Mouse (Mus musculus) kidney, embryonic 14.5 days (tissue): ENCODE measurements around the gene Peli2. TPM values are rescaled to one million over a fixed set of nuclear protein-coding genes. Genes with fewer than 3 reads are reported as not detected.

Source experiments
- ATAC-seq: fragments of 200-750 bp; cut with Nextera tagmentation; 2 replicates; pipeline ENCODE4 v1.8.0; 2017; ENCODE audit warnings: moderate number of reproducible peaks, mild to moderate bottlenecking, moderate TSS enrichment, moderate library complexity; ENCODE audit not compliant: low FRiP score, low TSS enrichment
- H3K27ac ChIP-seq: fragments of 300-500 bp; sonication (generic); 2 replicates; pipeline ENCODE4 v1.5.1; 2014; ENCODE audit warnings: low read depth, mild to moderate bottlenecking, low read length, moderate library complexity, mixed read lengths
- H3K27me3 ChIP-seq: fragments of 300-500 bp; sonication (generic); 2 replicates; pipeline ENCODE4 v1.6.1; 2014; ENCODE audit warnings: mild to moderate bottlenecking, low read length; ENCODE audit not compliant: control insufficient read depth, insufficient read depth
- H3K36me3 ChIP-seq: fragments of 300-500 bp; sonication (generic); 2 replicates; pipeline ENCODE4 v1.6.1; 2014; ENCODE audit warnings: low read length, mixed read lengths; ENCODE audit not compliant: control insufficient read depth, insufficient read depth
- H3K4me1 ChIP-seq: fragments of 300-500 bp; sonication (generic); 2 replicates; pipeline ENCODE4 v1.6.1; 2014; ENCODE audit warnings: low read length, mixed read lengths; ENCODE audit not compliant: control insufficient read depth, insufficient read depth
- H3K4me2 ChIP-seq: fragments of 300-500 bp; sonication (generic); replicated peaks from 2 replicates; pipeline ENCODE4 v1.6.1; 2014; ENCODE audit warnings: low read depth, mild to moderate bottlenecking, low read length
- H3K4me3 ChIP-seq: fragments of 300-500 bp; sonication (generic); 2 replicates; pipeline ENCODE4 v1.5.1; 2014; ENCODE audit warnings: mild to moderate bottlenecking, low read length
- H3K9ac ChIP-seq: fragments of 300-500 bp; sonication (generic); 2 replicates; pipeline ENCODE4 v1.6.1; 2014; ENCODE audit warnings: low read depth, mild to moderate bottlenecking, low read length, moderate library complexity
- H3K9me3 ChIP-seq: fragments of 300-500 bp; sonication (generic); 2 replicates; pipeline ENCODE4 v1.6.1; 2016; ENCODE audit warnings: low read length; ENCODE audit not compliant: control insufficient read depth
- WGBS: fragments of 180-500 bp; shearing (Covaris S2); extraction: QIAGEN DNeasy Blood & Tissue Kit; methylation state at CpG from one replicate; pipeline ENCODE4 v1.1.7; 2014; 5-methylcytosine and 5-hydroxymethylcytosine counted together
- polyA plus RNA-seq: library from polyadenylated mRNA; unstranded; fragments of >200 nt; fragmentation: Nextera tagmentation; extraction: Ambion mirVana; gene quantifications from 2 replicates; pipeline ENCODE4 v1.2.1, GENCODE M21; 2014

The Peli2 gene
- polyA plus RNA-seq, 1 experiment from 2014 or later = 10.8 TPM

- Histone ChIP-seq H3K36me3 (no peaks in the 10 kb centered on the region), H3K27me3 (no peaks in the 10 kb centered on the region), H3K9me3 (no peaks in the 10 kb centered on the region), H3K27ac (no peak overlapping the region), H3K4me3 (no peak overlapping the region), H3K4me2 (no peak overlapping the region), H3K4me1 (peaks cover 5% of the 10 kb centered on the region; the same call in 1 of the 2 replicates), H3K9ac (no peak overlapping the region)
- ATAC-seq = no peak
- WGBS = 30% methylated on average over 8 of the region's 8 CpGs
These were observed 44.3 kb downstream of the Peli2 start for GRCm38 (mm10) chr14:48164917-48165316.

DNA sequence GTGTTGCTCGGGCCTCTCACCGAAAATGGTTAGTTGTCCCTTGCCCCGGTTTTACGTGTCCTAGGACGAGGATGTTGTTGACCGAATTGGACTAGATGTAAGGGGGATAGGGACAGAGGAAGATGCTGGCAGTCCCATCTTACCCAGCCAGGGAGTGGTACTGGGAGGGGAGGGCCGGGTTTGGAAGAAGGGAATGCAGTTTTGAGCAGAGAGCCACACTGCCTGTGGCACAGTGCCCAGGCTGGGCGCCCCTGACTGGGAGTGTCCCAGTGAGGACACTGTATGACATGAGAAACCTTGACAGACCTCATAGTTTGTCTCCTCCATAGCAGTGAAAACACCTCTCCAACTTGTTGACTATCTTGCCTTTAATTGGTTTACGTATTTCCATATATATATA is 45.8 kb downstream of the Peli2 start:
- no peak overlapping the region for H3K27ac ChIP-seq
- no peaks in the 10 kb centered on the region for H3K36me3 ChIP-seq
- no peak overlapping the region for H3K4me3 ChIP-seq
- no peaks in the 10 kb centered on the region for H3K9me3 ChIP-seq
- H3K9ac ChIP-seq = no peak overlapping the region
- peaks cover 5% of the 10 kb centered on the region; the same call in 1 of the 2 replicates for H3K4me1 ChIP-seq
- H3K4me2 ChIP-seq = no peak overlapping the region
- no peak for ATAC-seq
- WGBS = 90% methylated on average over 9 of the region's 9 CpGs
- no peaks in the 10 kb centered on the region for H3K27me3 ChIP-seq

DNA sequence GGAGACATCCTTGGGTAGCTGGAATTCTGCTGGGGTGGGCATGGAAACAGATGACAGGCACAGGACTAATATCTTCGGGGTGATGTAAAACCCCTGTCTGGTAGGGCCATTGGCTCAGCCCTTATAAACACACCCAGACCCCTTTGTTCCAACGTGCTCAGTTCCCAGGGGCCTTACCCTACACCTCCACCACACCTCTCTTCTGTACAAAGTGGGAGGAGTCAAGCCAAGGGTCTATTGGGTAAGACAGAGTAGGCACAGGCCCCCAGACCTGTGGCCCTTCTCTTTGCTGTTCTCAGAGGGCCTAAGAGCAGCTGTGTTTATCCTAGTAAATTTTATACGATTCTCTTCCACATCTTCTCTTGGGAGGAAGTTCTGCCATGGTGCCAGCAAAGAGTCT is 46.4 kb downstream of the Peli2 start:
- Histone ChIP-seq H3K4me3 (no peak overlapping the region), H3K9me3 (no peaks in the 10 kb centered on the region), H3K27ac (no peak overlapping the region), H3K9ac (no peak overlapping the region), H3K36me3 (no peaks in the 10 kb centered on the region), H3K4me2 (no peak overlapping the region), H3K4me1 (peaks cover 11% of the 10 kb centered on the region; the same call in 1 of the 2 replicates), H3K27me3 (no peaks in the 10 kb centered on the region)
- WGBS = 48% methylated on average over 3 of the region's 3 CpGs
- no peak for ATAC-seq

DNA sequence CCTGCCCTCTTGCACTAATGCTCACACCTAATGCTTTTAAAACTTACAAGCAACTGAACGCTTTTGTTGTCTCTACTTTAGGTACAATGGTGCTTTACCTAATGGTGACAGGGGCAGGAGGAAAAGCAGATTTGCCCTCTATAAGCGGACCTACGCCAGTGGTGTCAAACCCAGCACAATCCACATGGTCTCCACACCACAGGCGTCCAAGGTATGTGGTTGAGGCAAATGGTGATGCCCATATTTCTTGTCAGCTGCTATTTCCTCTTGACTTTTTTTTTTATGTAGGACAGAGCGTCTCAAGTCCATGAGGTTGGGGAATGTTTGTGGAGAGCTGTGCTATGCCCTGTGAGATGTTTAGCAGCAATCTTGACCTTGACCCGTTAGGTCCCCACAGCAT is 47.5 kb downstream of the Peli2 start:
- no peak overlapping the region for H3K4me2 ChIP-seq
- no peaks in the 10 kb centered on the region for H3K9me3 ChIP-seq
- H3K4me3 ChIP-seq = no peak overlapping the region
- 53% methylated on average over 6 of the region's 6 CpGs for WGBS
- H3K27ac ChIP-seq = no peak overlapping the region
- H3K9ac ChIP-seq = no peak overlapping the region
- peaks cover 11% of the 10 kb centered on the region; the same call in 1 of the 2 replicates for H3K4me1 ChIP-seq
- no peaks in the 10 kb centered on the region for H3K27me3 ChIP-seq
- H3K36me3 ChIP-seq = no peaks in the 10 kb centered on the region
- no peak for ATAC-seq

- WGBS = 65% methylated on average over 7 of the region's 7 CpGs
- no peak overlapping the region for H3K4me3 ChIP-seq
- H3K27me3 ChIP-seq = no peaks in the 10 kb centered on the region
- H3K4me2 ChIP-seq = no peak overlapping the region
- no peaks in the 10 kb centered on the region for H3K9me3 ChIP-seq
- peaks cover 7% of the 10 kb centered on the region; the same call in 1 of the 2 replicates for H3K4me1 ChIP-seq
- H3K27ac ChIP-seq = no peak overlapping the region
- no peak overlapping the region for H3K9ac ChIP-seq
- no peaks in the 10 kb centered on the region for H3K36me3 ChIP-seq
- ATAC-seq = no peak
These were observed 49.3 kb downstream of the Peli2 start for GRCm38 (mm10) chr14:48169970-48170369.

DNA sequence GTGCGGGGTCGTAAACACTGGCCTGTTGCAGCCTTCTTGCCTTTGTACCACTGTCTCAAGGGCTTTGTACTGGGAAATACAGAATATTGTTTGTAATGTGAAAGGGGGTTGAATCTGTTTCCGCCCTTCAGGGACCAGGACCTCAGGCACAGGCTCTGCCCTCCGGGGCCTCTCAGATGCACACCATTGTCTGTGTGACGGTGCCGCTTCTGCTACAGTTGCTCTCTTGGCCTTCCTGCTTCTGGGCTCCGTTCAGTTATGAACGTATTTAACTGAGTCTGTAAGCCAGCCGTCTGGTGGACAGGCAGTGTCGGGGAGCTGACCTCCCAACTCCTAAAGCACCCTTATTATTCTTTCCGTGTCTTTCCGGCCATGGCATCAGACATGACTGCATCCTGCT is 50.6 kb downstream of the Peli2 start:
- H3K27ac ChIP-seq = no peak overlapping the region
- no peak for ATAC-seq

GRCm38 (mm10) chr14:48172026-48172425 is 51.4 kb downstream of the Peli2 start:
- Histone ChIP-seq H3K9me3 (no peaks in the 10 kb centered on the region), H3K4me1 (peaks cover 11% of the 10 kb centered on the region; the same call in 1 of the 2 replicates), H3K27ac (no peak overlapping the region), H3K9ac (no peak overlapping the region), H3K36me3 (no peaks in the 10 kb centered on the region), H3K27me3 (no peaks in the 10 kb centered on the region), H3K4me2 (no peak overlapping the region), H3K4me3 (no peak overlapping the region)
- WGBS = 41% methylated on average over 8 of the region's 8 CpGs
- no peak for ATAC-seq

More for the DNA sequence above, 50.6 kb downstream of the Peli2 start:
- H3K4me1 ChIP-seq = peaks cover 7% of the 10 kb centered on the region; the same call in 1 of the 2 replicates
- WGBS = 55% methylated on average over 12 of the region's 12 CpGs
- H3K4me2 ChIP-seq = no peak overlapping the region
- no peaks in the 10 kb centered on the region for H3K36me3 ChIP-seq
- H3K4me3 ChIP-seq = no peak overlapping the region
- no peak overlapping the region for H3K9ac ChIP-seq
- no peaks in the 10 kb centered on the region for H3K9me3 ChIP-seq
- no peaks in the 10 kb centered on the region for H3K27me3 ChIP-seq

DNA sequence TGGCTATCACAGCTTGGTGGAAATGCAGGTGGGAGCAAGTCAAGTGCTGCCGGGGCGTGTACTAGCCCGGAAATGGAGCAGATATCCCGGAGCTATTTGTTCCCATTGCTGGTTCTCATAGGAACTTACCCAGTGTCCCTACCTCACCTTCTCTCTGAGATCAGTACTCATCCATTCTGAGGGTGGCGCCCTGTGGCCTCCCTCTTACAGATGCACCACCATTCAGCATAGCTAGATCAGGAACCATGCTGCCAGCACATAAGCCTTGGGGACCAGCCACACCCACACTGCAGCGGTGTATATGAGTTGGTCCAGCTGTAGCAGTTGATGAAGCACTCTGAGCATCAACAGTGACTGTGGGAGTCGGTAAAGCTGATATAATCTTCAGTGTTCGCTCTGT is 52.3 kb downstream of the Peli2 start:
- Histone ChIP-seq H3K36me3 (no peaks in the 10 kb centered on the region), H3K27me3 (no peaks in the 10 kb centered on the region), H3K9me3 (no peaks in the 10 kb centered on the region), H3K4me1 (peaks cover 11% of the 10 kb centered on the region; the same call in 1 of the 2 replicates), H3K4me2 (no peak overlapping the region), H3K4me3 (no peak overlapping the region), H3K27ac (no peak overlapping the region), H3K9ac (no peak overlapping the region)
- ATAC-seq = no peak
- 86% methylated on average over 8 of the region's 8 CpGs for WGBS

DNA sequence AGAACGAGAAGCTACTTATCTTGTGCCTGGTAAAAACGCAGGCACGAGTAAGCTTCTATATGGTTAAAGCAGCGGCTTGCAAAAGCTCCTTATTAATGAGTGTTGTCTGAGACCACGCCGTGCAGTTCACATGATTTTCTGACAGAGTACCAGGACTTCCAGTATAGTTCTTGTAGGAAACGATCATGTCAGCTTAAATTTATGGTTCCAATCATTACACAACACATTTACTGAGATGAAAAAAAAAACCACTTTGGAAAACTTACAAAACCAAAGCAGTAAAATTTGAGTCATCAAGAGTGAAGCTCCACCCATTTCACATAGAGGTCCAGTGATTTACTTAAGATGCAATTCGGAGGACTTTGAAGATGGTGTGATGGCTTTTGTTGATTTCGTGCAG is 53.2 kb downstream of the Peli2 start:
- H3K4me3 ChIP-seq = no peak overlapping the region
- H3K36me3 ChIP-seq = no peaks in the 10 kb centered on the region
- no peak overlapping the region for H3K27ac ChIP-seq
- H3K4me1 ChIP-seq = peaks cover 11% of the 10 kb centered on the region; the same call in 1 of the 2 replicates
- H3K27me3 ChIP-seq = no peaks in the 10 kb centered on the region
- no peak for ATAC-seq
- no peak overlapping the region for H3K4me2 ChIP-seq
- no peak overlapping the region for H3K9ac ChIP-seq
- no peaks in the 10 kb centered on the region for H3K9me3 ChIP-seq
- WGBS = 63% methylated on average over 9 of the region's 9 CpGs
